Mouse (Mus musculus): ENCODE data around the gene Celsr1.

GRCm38 (mm10) chr15:86071166-86071565, 37.6 kb upstream of the Celsr1 start:
- TF ChIP-seq CTCF (IDR thresholded peaks at IDR 0.05; ENCODE audit: low read depth) (no peak), EP300 (IDR thresholded peaks at IDR 0.05; ENCODE audit: low read depth) (no peak)

All from heart, postnatal 0 days (tissue).